Mouse (Mus musculus) neural tube, embryonic 15.5 days (tissue): Measurements from ENCODE around the gene Birc7. TPM values are rescaled to one million over a fixed set of nuclear protein-coding genes. Genes with fewer than 3 reads are reported as not detected.

Experiments used
- ATAC-seq: fragments of 200-750 bp; cut with Nextera tagmentation; 2 replicates; pipeline ENCODE4 v1.8.0; 2017; ENCODE audit warnings: mild to moderate bottlenecking, moderate TSS enrichment, moderate library complexity; ENCODE audit not compliant: low FRiP score
- H3K27ac ChIP-seq: fragments of 300-500 bp; sonication (generic); replicated peaks from 2 replicates; pipeline ENCODE4 v1.5.1; 2015; ENCODE audit warnings: mild to moderate bottlenecking, inconsistent platforms
- H3K27me3 ChIP-seq: fragments of 300-500 bp; sonication (generic); replicated peaks from 2 replicates; pipeline ENCODE4 v1.6.1; 2015; ENCODE audit warnings: inconsistent platforms
- H3K36me3 ChIP-seq: fragments of 300-500 bp; sonication (generic); 2 replicates; pipeline ENCODE4 v1.6.1; 2015; ENCODE audit warnings: inconsistent platforms
- H3K4me1 ChIP-seq: fragments of 300-500 bp; sonication (generic); 2 replicates; pipeline ENCODE4 v1.6.1; 2015; ENCODE audit warnings: inconsistent platforms
- H3K4me2 ChIP-seq: fragments of 300-500 bp; sonication (generic); 2 replicates; pipeline ENCODE4 v1.6.1; 2015; ENCODE audit warnings: inconsistent platforms, mild to moderate bottlenecking, moderate library complexity
- H3K4me3 ChIP-seq: fragments of 300-500 bp; sonication (generic); replicated peaks from 2 replicates; pipeline ENCODE4 v1.5.1; 2015; ENCODE audit warnings: mild to moderate bottlenecking, inconsistent platforms
- H3K9ac ChIP-seq: fragments of 300-500 bp; sonication (generic); replicated peaks from 2 replicates; pipeline ENCODE4 v1.6.1; 2015; ENCODE audit warnings: mild to moderate bottlenecking, inconsistent platforms
- H3K9me3 ChIP-seq: fragments of 300-500 bp; sonication (generic); replicated peaks from 2 replicates; pipeline ENCODE4 v1.6.1; 2016; ENCODE audit warnings: inconsistent platforms
- WGBS: fragments of 180-500 bp; shearing (Covaris S2); methylation state at CpG from one replicate; pipeline ENCODE4 v1.1.7; 2015; ENCODE audit warnings: mixed read lengths; 5-methylcytosine and 5-hydroxymethylcytosine counted together
- polyA plus RNA-seq: library from polyadenylated mRNA; unstranded; fragments of >200 nt; fragmentation: Nextera tagmentation; extraction: Ambion mirVana; gene quantifications from 2 replicates; pipeline ENCODE4 v1.2.1, GENCODE M21; 2015

Gene Birc7
- polyA plus RNA-seq, 1 experiment from 2014 or later = not detected

GRCm38 (mm10) chr2:180953638-180954037 lies 24.8 kb downstream of the Birc7 start:
- Histone ChIP-seq H3K27ac (peak overlapping the region; percentile 92), H3K4me3 (peak overlapping the region; percentile 65), H3K9me3 (no peaks in the 10 kb centered on the region), H3K9ac (peak overlapping the region; percentile 78), H3K27me3 (no peaks in the 10 kb centered on the region), H3K36me3 (no peaks in the 10 kb centered on the region), H3K4me1 (peaks cover 39% of the 10 kb centered on the region), H3K4me2 (peak overlapping the region; percentile 82)
- 8% methylated on average over 2 of the region's 2 CpGs for WGBS
- no peak for ATAC-seq

GRCm38 (mm10) chr2:180954061-180955047 lies 25.5 kb downstream of the Birc7 start, which contains the start of gene Nkain4:
Gene Nkain4 (minus strand): TSS chr2:180954699.
- H3K4me1 ChIP-seq = peaks cover 39% of the 10 kb centered on the region
- H3K9me3 ChIP-seq = no peaks in the 10 kb centered on the region
- H3K9ac ChIP-seq = peak within 1 kb of the TSS; percentile 78
- H3K27ac ChIP-seq = peak within 1 kb of the TSS; percentile 92
- H3K36me3 ChIP-seq = no peaks in the 10 kb centered on the region
- H3K4me3 ChIP-seq = peak within 1 kb of the TSS; percentile 65
- WGBS = under 1% methylated on average over 52 of the region's 52 CpGs
- ATAC-seq = peak; percentile 94
- no peaks in the 10 kb centered on the region for H3K27me3 ChIP-seq
- peak within 1 kb of the TSS; percentile 82 for H3K4me2 ChIP-seq

- H3K4me3 ChIP-seq = no peak overlapping the region
- no peak overlapping the region for H3K9ac ChIP-seq
- ATAC-seq = no peak
- H3K4me1 ChIP-seq = peaks cover 7% of the 10 kb centered on the region
- 69% methylated on average over 7 of the region's 7 CpGs for WGBS
- H3K36me3 ChIP-seq = no peaks in the 10 kb centered on the region
- H3K27me3 ChIP-seq = no peaks in the 10 kb centered on the region
- no peak overlapping the region for H3K27ac ChIP-seq
- H3K9me3 ChIP-seq = no peaks in the 10 kb centered on the region
- no peak overlapping the region for H3K4me2 ChIP-seq
Measured at GRCm38 (mm10) chr2:180959605-180960004, 30.8 kb downstream of the Birc7 start.

GRCm38 (mm10) chr2:180960187-180960586 lies 31.4 kb downstream of the Birc7 start:
- no peaks in the 10 kb centered on the region for H3K36me3 ChIP-seq
- H3K27me3 ChIP-seq = no peaks in the 10 kb centered on the region
- H3K9me3 ChIP-seq = no peaks in the 10 kb centered on the region
- H3K4me2 ChIP-seq = no peak overlapping the region
- no peak for ATAC-seq
- H3K4me1 ChIP-seq = 0 out of 2 replicates have a peak, but pooled peaks cover 1% of the 10 kb centered on the region
- WGBS = 78% methylated on average over 3 of the region's 3 CpGs
- H3K27ac ChIP-seq = no peak overlapping the region
- H3K4me3 ChIP-seq = no peak overlapping the region
- H3K9ac ChIP-seq = no peak overlapping the region

GRCm38 (mm10) chr2:180962616-180963308 lies 33.9 kb downstream of the Birc7 start:
- ATAC-seq = no peak
- 86% methylated on average over 2 of the region's 2 CpGs for WGBS

GRCm38 (mm10) chr2:180963956-180964355 lies 35.1 kb downstream of the Birc7 start:
- no peak overlapping the region for H3K27ac ChIP-seq
- peaks cover 21% of the 10 kb centered on the region for H3K4me1 ChIP-seq
- WGBS = 6% methylated on average over 5 of the region's 5 CpGs
- H3K4me2 ChIP-seq = no peak overlapping the region
- no peak overlapping the region for H3K4me3 ChIP-seq
- H3K36me3 ChIP-seq = 0 out of 2 replicates have a peak, but pooled peaks cover under 1% of the 10 kb centered on the region
- no peaks in the 10 kb centered on the region for H3K9me3 ChIP-seq
- no peak overlapping the region for H3K9ac ChIP-seq
- H3K27me3 ChIP-seq = no peaks in the 10 kb centered on the region
- ATAC-seq = no peak

More at GRCm38 (mm10) chr2:180962616-180963308, 33.9 kb downstream of the Birc7 start:
- Histone ChIP-seq H3K27me3 (no peaks in the 10 kb centered on the region), H3K4me3 (no peak overlapping the region), H3K4me1 (peaks cover 9% of the 10 kb centered on the region), H3K9me3 (no peaks in the 10 kb centered on the region), H3K36me3 (no peaks in the 10 kb centered on the region), H3K9ac (no peak overlapping the region), H3K4me2 (no peak overlapping the region), H3K27ac (no peak overlapping the region)

GRCm38 (mm10) chr2:180966092-180966882 lies 37.5 kb downstream of the Birc7 start:
- ATAC-seq = 0 out of 2 replicates have a peak, but pooled peaks have one; percentile 49
- WGBS = 11% methylated on average over 14 of the region's 14 CpGs
- peaks cover 24% of the 10 kb centered on the region for H3K4me1 ChIP-seq
- peak overlapping the region; percentile 79 for H3K4me3 ChIP-seq
- peak overlapping the region; percentile 90 for H3K27ac ChIP-seq
- H3K4me2 ChIP-seq = peak overlapping the region; percentile 89
- H3K9ac ChIP-seq = peak overlapping the region; percentile 89
- H3K36me3 ChIP-seq = peaks cover 13% of the 10 kb centered on the region
- no peaks in the 10 kb centered on the region for H3K27me3 ChIP-seq
- H3K9me3 ChIP-seq = no peaks in the 10 kb centered on the region

- Histone ChIP-seq H3K9ac (peak within 1 kb of the TSS; percentile 89), H3K27me3 (no peaks in the 10 kb centered on the region), H3K9me3 (no peaks in the 10 kb centered on the region), H3K4me1 (peaks cover 24% of the 10 kb centered on the region), H3K36me3 (peaks cover 22% of the 10 kb centered on the region), H3K4me3 (peak within 1 kb of the TSS; percentile 79), H3K27ac (peak within 1 kb of the TSS; percentile 90), H3K4me2 (peak within 1 kb of the TSS; percentile 89)
- under 1% methylated on average over 57 of the region's 57 CpGs for WGBS
- ATAC-seq = peak; percentile 93
Measured at GRCm38 (mm10) chr2:180967010-180967763, 38.4 kb downstream of the Birc7 start, which contains the start of gene Arfgap1. Gene Arfgap1 (plus strand): TSS chr2:180967225.

GRCm38 (mm10) chr2:180981133-180981532 lies 52.3 kb downstream of the Birc7 start:
- Histone ChIP-seq H3K9me3 (no peaks in the 10 kb centered on the region), H3K27ac (no peak overlapping the region), H3K4me2 (no peak overlapping the region), H3K9ac (no peak overlapping the region), H3K4me1 (no peaks in the 10 kb centered on the region), H3K27me3 (no peaks in the 10 kb centered on the region), H3K36me3 (peaks cover 77% of the 10 kb centered on the region), H3K4me3 (no peak overlapping the region)
- 79% methylated on average over 6 of the region's 6 CpGs for WGBS
- ATAC-seq = no peak
